Mouse (Mus musculus): ENCODE measurements around the gene Hfe2.

Gene Hfe2

GRCm38 (mm10) chr3:96573611-96574511, 48.9 kb downstream of the Hfe2 start:
- DNase-seq (ENCODE audit: low read depth, low spot score) = no peak

- no peak for DNase-seq (ENCODE audit: low read depth, low spot score)
These were observed 50.5 kb downstream of the Hfe2 start for GRCm38 (mm10) chr3:96575272-96575984.

GRCm38 (mm10) chr3:96576005-96576658, 51.2 kb downstream of the Hfe2 start:
- no peak for DNase-seq (ENCODE audit: low read depth, low spot score)

- DNase-seq (ENCODE audit: low read depth, low spot score) = no peak
These were observed 51.9 kb downstream of the Hfe2 start, which contains the start of gene Gm16253 for GRCm38 (mm10) chr3:96576690-96577541. Gm16253 (plus strand) TSS chr3:96576984.

- no peak for DNase-seq (ENCODE audit: low read depth, low spot score)
These were observed 52.6 kb downstream of the Hfe2 start for GRCm38 (mm10) chr3:96577566-96577965.
